Mouse (Mus musculus) brain, embryonic 14.5 days (tissue): ENCODE results near the gene Tsc1.

Source experiments
- CTCF ChIP-seq: fragments of 200-500 bp; IDR thresholded peaks from 2 replicates; pipeline ENCODE4 v1.5.1; 2012; ENCODE audit warnings: inconsistent platforms, mild to moderate bottlenecking, moderate library complexity, borderline replicate concordance; ENCODE audit not compliant: insufficient read depth, insufficient read length; ENCODE audit errors: extremely low read depth
- POLR2A ChIP-seq: fragments of 200-500 bp; IDR thresholded peaks from 2 replicates; pipeline ENCODE4 v1.6.1; 2012; ENCODE audit warnings: mild to moderate bottlenecking, inconsistent platforms, borderline replicate concordance; ENCODE audit not compliant: poor library complexity, insufficient read depth, insufficient read length, severe bottlenecking; ENCODE audit errors: extremely low read depth

GRCm38 (mm10) chr2:28641435-28641941 is 460 bp downstream of the Tsc1 start:
- TF ChIP-seq POLR2A (no peak), CTCF (no peak)
